ENCODE assay signal across 8 mouse cellular contexts in genomic region chr9:69296418-69296817, GRCm38 (mm10).
A peak's percentile ranks its signal among the peaks of the same experiment; 100 is the strongest.
DNase-seq lines count a peak whose midpoint lies in the region; ATAC-seq lines count a peak whose summit lies in the region.

No protein-coding gene starts in this region.

- no peaks in the 10 kb centered on the region for H3K9me3 ChIP-seq in forebrain, embryonic 14.5 days (replicated peaks; ENCODE audit: control insufficient read depth, low read length)
- H3K9me3 ChIP-seq in forebrain, embryonic 12.5 days = no peaks in the 10 kb centered on the region
- H3K9me3 ChIP-seq in embryonic facial prominence, embryonic 14.5 days (ENCODE audit: control insufficient read depth, low read length) = no peaks in the 10 kb centered on the region

- peaks cover 20% of the 10 kb centered on the region; the same call in 1 of the 2 replicates for H3K27me3 ChIP-seq in forebrain, embryonic 14.5 days (replicated peaks; ENCODE audit: control insufficient read depth, insufficient read depth, low read length)
- H3K27me3 ChIP-seq in forebrain, embryonic 12.5 days = peaks cover 36% of the 10 kb centered on the region
- H3K27me3 ChIP-seq in embryonic facial prominence, embryonic 14.5 days (replicated peaks; ENCODE audit: control insufficient read depth, insufficient read depth, low read length) = peaks cover 2% of the 10 kb centered on the region; the same call in 1 of the 2 replicates

- DNase-seq in forebrain, embryonic 14.5 days (ENCODE audit: low spot score) = peak; percentile 85
- peak; percentile 61 for DNase-seq in urinary bladder, postnatal 14 days (ENCODE audit: low spot score)
- DNase-seq in urinary bladder, postnatal 4 days (ENCODE audit: low spot score in 2 of 2) = no peak
- DNase-seq in embryonic facial prominence, embryonic 14.5 days (ENCODE audit: low spot score) = peak; percentile 77
- DNase-seq in kidney, postnatal 4 days = peak; percentile 73 to 79

- no peak overlapping the region for H3K27ac ChIP-seq in forebrain, embryonic 14.5 days (ENCODE audit: low read depth, low read length)
- H3K27ac ChIP-seq in forebrain, embryonic 12.5 days = no peak overlapping the region
- H3K27ac ChIP-seq in embryonic facial prominence, embryonic 14.5 days (replicated peaks; ENCODE audit: low read depth, low read length) = no peak overlapping the region

- H3K4me2 ChIP-seq in forebrain, embryonic 14.5 days (ENCODE audit: low read length) = no peak overlapping the region
- no peak overlapping the region for H3K4me2 ChIP-seq in forebrain, embryonic 12.5 days
- no peak overlapping the region for H3K4me2 ChIP-seq in embryonic facial prominence, embryonic 14.5 days (ENCODE audit: low read depth, low read length)

- H3K4me3 ChIP-seq in forebrain, embryonic 14.5 days (ENCODE audit: low read depth, low read length) = no peak overlapping the region
- H3K4me3 ChIP-seq in forebrain, embryonic 12.5 days (replicated peaks) = no peak overlapping the region
- H3K4me3 ChIP-seq in embryonic facial prominence, embryonic 14.5 days (ENCODE audit: low read depth, low read length) = no peak overlapping the region

- WGBS in forebrain, embryonic 14.5 days = 14% methylated on average over 2 of the region's 2 CpGs
- 14% methylated on average over 2 of the region's 2 CpGs for WGBS in forebrain, embryonic 12.5 days
- WGBS in embryonic facial prominence, embryonic 14.5 days = 11% methylated on average over 2 of the region's 2 CpGs

- no peaks in the 10 kb centered on the region for H3K36me3 ChIP-seq in forebrain, embryonic 14.5 days (ENCODE audit: control insufficient read depth, insufficient read depth, low read length)
- no peaks in the 10 kb centered on the region for H3K36me3 ChIP-seq in forebrain, embryonic 12.5 days (replicated peaks)
- H3K36me3 ChIP-seq in embryonic facial prominence, embryonic 14.5 days (ENCODE audit: control insufficient read depth, insufficient read depth, low read length) = no peaks in the 10 kb centered on the region

- ATAC-seq in forebrain, embryonic 14.5 days = no peak
- no peak for ATAC-seq in forebrain, embryonic 12.5 days (ENCODE audit: low FRiP score)
- no peak for ATAC-seq in embryonic facial prominence, embryonic 14.5 days (ENCODE audit: low read depth)
- ATAC-seq in megakaryocyte-erythroid progenitor cell, adult 5-6 weeks (replicated peaks; ENCODE audit: low FRiP score, low TSS enrichment, poor library complexity, severe bottlenecking) = 0 out of 2 replicates have a peak, but pooled peaks have one; percentile 57
- no peak for ATAC-seq in megakaryocyte progenitor cell, adult 5-6 weeks (replicated peaks; ENCODE audit: poor library complexity)

- H3K9ac ChIP-seq in forebrain, embryonic 14.5 days (ENCODE audit: low read length) = no peak overlapping the region
- H3K9ac ChIP-seq in forebrain, embryonic 12.5 days = no peak overlapping the region
- H3K9ac ChIP-seq in embryonic facial prominence, embryonic 14.5 days (ENCODE audit: low read depth, low read length) = no peak overlapping the region

- H3K4me1 ChIP-seq in forebrain, embryonic 14.5 days (ENCODE audit: control insufficient read depth, insufficient read depth, low read length) = no peaks in the 10 kb centered on the region
- H3K4me1 ChIP-seq in forebrain, embryonic 12.5 days = peaks cover 5% of the 10 kb centered on the region
- peaks cover 26% of the 10 kb centered on the region for H3K4me1 ChIP-seq in embryonic facial prominence, embryonic 14.5 days (ENCODE audit: control insufficient read depth, insufficient read depth, low read length)

Comparison
In these comparisons a context has a peak if more than half of its experiments do, and no peak if none do; other contexts are left out.
1. DNase-seq: peak in forebrain, embryonic 14.5 days (single experiment), urinary bladder, postnatal 14 days (single experiment), embryonic facial prominence, embryonic 14.5 days (single experiment) and kidney, postnatal 4 days (2 of 2); none in urinary bladder, postnatal 4 days (0 of 2).